Mouse (Mus musculus) ovary, postnatal 10 days (tissue): ENCODE data around the gene Bid.
"Not testable (repeated sequence)": the region's sequence is repeated elsewhere in the genome, so short reads cannot be mapped to it uniquely, and the experiment has no call there.

Source experiments
- DNase-seq: peaks from one replicate; pipeline ENCODE4 v3.0.0; 2022; ENCODE audit warnings: low spot score

The Bid gene

DNA sequence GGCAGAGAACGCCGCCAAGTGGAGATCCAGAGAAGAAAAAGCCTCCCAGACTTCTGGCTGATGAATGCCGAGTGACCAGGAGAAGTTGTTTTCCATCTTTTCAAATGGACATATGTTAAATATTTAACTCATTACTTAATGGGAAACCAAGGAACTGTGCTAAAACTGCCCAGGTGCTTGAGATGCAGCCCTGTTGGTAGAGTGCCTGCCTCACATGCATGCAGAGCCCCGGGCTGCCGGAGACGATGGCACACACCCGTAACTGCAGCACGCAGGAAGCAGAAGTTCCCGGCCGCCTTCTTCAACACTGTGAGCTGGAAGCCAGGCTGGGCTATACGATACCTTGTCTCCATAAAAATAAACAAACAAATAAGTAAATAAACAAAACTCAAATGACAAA is 12.7 kb downstream of the Bid start:
- no peak for DNase-seq

DNA sequence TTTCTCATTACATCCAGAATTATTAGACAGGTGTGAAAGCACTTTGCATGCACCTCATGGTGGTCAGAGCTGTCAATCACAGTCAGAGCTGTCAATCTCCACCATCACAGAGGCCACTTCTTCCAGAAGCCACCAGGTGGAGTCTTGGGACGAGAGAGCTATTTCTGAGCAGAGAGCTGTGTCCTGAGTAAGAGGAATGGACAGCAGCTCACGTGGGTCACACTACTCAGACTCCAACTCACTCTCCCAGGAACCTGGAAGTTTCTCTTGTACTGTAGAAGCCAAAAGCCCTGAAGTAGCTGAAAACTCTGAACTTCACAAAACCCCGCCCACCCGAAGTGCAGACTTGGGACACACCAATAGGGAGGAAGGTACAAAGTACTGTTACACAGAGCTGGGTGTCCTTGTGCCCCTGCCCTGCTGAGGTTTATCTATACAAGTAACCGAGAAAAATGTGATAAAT is 13.2 kb downstream of the Bid start:
- no peak for DNase-seq

DNA sequence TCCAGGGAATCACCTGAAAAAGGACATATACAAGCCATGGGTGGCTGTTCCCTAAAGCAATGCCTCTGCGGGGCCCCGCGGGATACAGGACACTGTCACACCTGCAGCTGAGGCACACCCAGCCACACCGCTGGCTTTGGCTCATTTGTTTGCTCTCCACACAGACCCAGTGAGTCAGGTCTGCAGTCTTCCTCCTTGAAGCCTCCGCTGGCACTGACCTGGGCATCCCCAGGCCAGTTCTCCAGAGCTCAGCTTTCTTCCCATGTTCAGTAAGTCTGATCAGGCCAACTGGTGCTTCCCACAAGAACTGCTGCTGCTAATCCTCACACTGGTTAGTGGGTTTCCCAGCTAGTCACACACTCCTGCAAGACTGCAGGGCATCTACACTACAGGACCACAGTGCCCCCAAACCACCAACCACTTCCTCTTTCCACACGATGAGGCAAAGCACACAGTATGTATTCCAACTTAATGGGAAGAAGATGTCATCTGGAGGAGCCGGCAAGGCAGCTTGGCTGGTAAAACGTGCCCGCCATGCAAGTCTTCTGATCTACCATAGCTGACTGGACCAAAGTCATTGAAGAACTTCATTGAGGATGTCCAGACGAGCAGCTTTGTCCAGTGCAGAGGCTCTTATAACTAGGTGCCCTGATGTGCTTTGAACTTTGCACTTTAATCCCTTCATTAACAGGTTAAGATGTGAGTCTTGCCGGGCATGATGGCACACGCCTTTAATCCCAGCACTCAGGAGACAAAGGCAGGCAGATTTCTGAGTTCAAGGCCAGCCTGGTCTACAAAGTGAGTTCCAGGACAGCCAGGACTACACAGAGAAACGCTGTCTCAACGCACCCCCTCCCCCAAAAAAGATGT is 14.6 kb downstream of the Bid start:
- no peak for DNase-seq

GRCm38 (mm10) chr6:120898188-120898833 is 18.3 kb downstream of the Bid start:
- DNase-seq, result no peak

DNA sequence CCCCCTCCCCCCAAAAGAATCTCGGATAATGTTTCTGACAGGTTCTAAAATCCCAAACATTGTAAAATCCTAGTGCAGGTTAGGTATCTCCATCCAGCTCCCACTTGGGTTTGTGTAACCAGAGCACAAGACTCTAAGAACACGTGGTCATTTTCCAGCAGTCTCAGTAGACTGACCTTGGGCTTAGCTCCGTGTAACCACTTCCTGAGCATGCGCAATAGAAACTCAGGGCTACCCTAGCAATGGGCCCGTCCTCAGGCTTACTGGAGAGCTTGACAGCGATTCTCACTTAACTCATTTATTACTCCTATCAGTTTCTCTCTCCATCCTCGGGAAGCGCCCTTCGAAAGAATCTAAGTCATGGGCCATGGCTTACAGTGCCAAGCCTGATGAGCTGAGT is 22.1 kb downstream of the Bid start:
- DNase-seq, result no peak

GRCm38 (mm10) chr6:120894089-120894488 is 22.6 kb downstream of the Bid start:
- no peak for DNase-seq

GRCm38 (mm10) chr6:120886696-120887095 is 30.0 kb downstream of the Bid start:
- DNase-seq, result no peak

GRCm38 (mm10) chr6:120884436-120884835 is 32.2 kb downstream of the Bid start:
- DNase-seq, result no peak

DNA sequence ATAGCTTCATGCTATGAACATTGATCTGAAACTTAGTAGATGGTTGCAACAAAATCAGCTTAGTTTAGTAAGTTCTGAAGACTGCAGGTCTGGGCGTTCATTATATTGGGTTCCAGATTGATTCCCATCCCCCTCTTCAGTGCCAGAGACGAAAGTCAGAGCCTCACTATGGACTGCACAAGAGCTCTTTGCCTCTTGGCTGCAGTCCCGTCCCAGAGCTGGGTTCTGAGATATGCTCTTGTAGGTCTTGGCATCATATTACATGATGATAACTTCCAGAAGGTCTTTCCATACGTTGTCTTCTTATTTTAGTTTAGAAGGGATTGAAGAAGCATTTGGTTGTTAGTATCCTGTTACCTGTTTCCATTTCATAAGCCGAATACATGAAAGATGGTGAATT is 37.6 kb downstream of the Bid start:
- no peak for DNase-seq

DNA sequence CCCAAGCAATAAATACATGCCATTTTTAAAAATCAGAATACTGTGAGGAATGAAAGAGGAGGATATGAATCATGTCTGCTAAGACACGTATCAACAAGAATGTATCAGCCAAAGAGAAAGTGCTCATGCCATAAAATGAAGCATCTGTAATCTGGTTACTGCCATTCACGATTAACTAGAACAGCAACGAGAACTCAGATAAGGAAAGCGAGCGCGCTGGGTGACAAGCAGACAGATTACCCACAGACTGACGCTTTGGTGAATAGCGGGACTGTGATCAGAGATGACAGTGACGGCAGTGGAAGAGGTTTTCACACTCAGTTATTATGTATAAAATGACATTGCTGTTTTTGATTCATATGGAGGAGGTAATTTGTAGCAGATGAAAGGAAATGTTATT is 42.8 kb downstream of the Bid start:
- no peak for DNase-seq

DNA sequence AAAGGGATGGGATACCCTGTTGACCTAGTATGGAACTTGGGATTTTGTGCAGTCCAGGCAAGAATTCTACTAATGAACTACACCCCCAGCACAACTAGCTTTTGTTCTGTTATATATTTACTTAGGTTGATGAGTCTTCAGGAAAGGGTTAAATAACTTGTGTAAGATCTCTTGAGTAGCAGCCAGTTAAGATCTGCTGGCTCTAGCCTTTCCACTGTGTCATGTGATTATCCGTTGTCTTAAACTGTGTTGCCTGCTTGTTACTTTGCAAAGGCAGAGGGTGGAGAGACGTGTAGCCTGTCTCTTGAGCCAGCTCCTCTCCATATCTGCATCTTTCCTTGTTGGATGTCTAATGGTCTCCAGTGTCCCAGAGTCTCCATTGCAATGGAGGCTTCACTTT is 45.4 kb downstream of the Bid start:
- DNase-seq, result no peak

- DNase-seq, result no peak
These were observed 47.8 kb downstream of the Bid start for GRCm38 (mm10) chr6:120868824-120869223.

GRCm38 (mm10) chr6:120866051-120866814 is 50.4 kb downstream of the Bid start:
- DNase-seq, result no peak

DNA sequence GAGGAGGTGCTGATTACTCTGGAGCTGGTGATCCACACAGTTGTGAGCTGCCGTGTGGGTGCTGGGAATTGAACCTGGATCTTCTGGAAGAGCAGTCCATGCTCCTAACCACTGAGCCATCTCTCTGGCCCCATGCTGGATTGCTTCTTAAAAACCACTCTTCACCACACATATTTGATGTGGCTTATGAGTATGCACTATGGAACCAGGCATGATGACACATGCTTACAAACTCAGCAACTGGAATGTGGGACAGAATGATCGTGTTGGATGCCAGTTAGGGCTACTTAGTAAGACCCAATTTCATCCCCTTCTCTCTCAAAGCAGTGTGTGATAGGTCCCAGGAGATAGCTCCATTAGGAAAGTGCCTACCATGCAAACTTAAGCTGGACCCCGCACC is 56.6 kb downstream of the Bid start:
- DNase-seq, result no peak

DNA sequence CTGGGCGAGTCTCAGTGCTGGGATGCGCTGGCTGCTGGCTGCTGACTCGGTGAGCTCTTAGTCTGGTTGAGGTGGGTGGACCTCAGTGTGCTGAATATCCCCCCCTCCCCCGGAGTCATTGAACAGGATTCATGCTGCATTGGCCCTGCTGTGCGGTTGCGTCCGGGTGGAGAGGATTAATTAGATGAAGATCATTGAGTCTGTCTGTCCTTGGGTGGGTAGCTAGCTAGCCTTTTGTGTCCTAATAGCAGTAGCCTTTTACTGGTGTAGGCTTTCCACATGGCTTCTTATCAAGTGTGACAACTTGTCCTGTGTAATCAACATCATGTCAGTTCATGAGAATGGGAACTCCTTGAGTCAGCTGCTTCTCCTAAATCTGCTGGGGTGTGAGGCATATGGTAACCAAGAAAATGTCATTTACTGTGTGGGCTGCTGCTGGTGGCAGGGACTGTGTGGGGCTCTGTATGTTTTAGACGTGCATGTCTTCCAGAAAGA is 58.4 kb downstream of the Bid start:
- no peak for DNase-seq

DNA sequence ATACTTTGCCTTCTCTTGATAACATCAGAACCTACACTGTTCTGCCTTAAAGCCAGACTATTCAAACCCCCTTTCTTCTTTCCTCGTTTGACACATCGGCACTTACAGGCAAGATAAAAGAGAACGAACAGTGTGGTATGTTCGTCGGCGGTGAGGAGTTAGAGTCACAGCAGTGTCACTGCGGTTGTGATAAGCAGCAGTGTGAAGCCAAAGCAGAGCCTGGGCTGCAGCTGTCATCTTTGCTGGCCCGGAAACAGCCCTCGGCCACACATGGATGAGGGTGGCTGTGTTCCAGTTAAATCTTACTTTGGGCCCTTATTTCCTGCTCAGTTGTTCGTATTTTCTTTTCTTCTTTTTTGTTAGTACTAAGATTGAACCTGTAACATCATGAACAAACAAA is 62.2 kb downstream of the Bid start:
- no peak for DNase-seq

- DNase-seq, result not testable (repeated sequence)
These were observed 65.9 kb downstream of the Bid start for GRCm38 (mm10) chr6:120850720-120851119.
